Mouse (Mus musculus) yolk sac, embryonic 10.5 days (tissue): ENCODE results near the gene Golga2.

Source experiments
- DNase-seq: peaks from one replicate; pipeline ENCODE4 v3.0.0-alpha.2; 2017; ENCODE audit warnings: low spot score

The Golga2 gene

GRCm38 (mm10) chr2:32287334-32287840 is at the start of gene Golga2:
TSS of gene Golga2 (plus strand) at chr2:32287384.
- DNase-seq: no peak

GRCm38 (mm10) chr2:32237571-32237970 is 49.6 kb upstream of the Golga2 start:
- DNase-seq: no peak

- DNase-seq: no peak
Observed at GRCm38 (mm10) chr2:32238708-32239435, 48.3 kb upstream of the Golga2 start.

GRCm38 (mm10) chr2:32240591-32240990 is 46.6 kb upstream of the Golga2 start:
- no peak for DNase-seq

- DNase-seq: no peak
Observed at GRCm38 (mm10) chr2:32242986-32243385, 44.2 kb upstream of the Golga2 start.

- DNase-seq: no peak
Observed at GRCm38 (mm10) chr2:32246741-32247140, 40.4 kb upstream of the Golga2 start.

GRCm38 (mm10) chr2:32248377-32249361 is 38.5 kb upstream of the Golga2 start:
- no peak for DNase-seq

GRCm38 (mm10) chr2:32251791-32252527 is 35.2 kb upstream of the Golga2 start:
- no peak for DNase-seq

- DNase-seq: no peak
Observed at GRCm38 (mm10) chr2:32252658-32253057, 34.5 kb upstream of the Golga2 start.

GRCm38 (mm10) chr2:32253352-32253751 is 33.8 kb upstream of the Golga2 start:
- no peak for DNase-seq

GRCm38 (mm10) chr2:32254563-32254962 is 32.6 kb upstream of the Golga2 start:
- DNase-seq: no peak

GRCm38 (mm10) chr2:32256273-32256672 is 30.9 kb upstream of the Golga2 start:
- DNase-seq: no peak

GRCm38 (mm10) chr2:32258887-32259533 is 28.2 kb upstream of the Golga2 start:
- DNase-seq: peak; percentile 47

- DNase-seq: peak; percentile 91
Observed at GRCm38 (mm10) chr2:32259657-32260417, 27.3 kb upstream of the Golga2 start, which contains the start of gene Uck1. TSS of gene Uck1 (minus strand) at chr2:32260159.

GRCm38 (mm10) chr2:32260635-32261034 is 26.5 kb upstream of the Golga2 start:
- DNase-seq: no peak

- no peak for DNase-seq
Observed at GRCm38 (mm10) chr2:32275823-32276222, 11.4 kb upstream of the Golga2 start.

- DNase-seq: no peak
Observed at GRCm38 (mm10) chr2:32282289-32282688, 4.9 kb upstream of the Golga2 start.

- peak; percentile 13 for DNase-seq
Observed at GRCm38 (mm10) chr2:32282727-32283126, 4.5 kb upstream of the Golga2 start.

GRCm38 (mm10) chr2:32283986-32284385 is 3.2 kb upstream of the Golga2 start:
- no peak for DNase-seq

GRCm38 (mm10) chr2:32287923-32288367 is 761 bp downstream of the Golga2 start, which contains the start of gene Swi5:
TSS of gene Swi5 (minus strand) at chr2:32288075.
- DNase-seq: peak; percentile 99
